Mouse (Mus musculus): ENCODE measurements around the gene Robo1.

DNA sequence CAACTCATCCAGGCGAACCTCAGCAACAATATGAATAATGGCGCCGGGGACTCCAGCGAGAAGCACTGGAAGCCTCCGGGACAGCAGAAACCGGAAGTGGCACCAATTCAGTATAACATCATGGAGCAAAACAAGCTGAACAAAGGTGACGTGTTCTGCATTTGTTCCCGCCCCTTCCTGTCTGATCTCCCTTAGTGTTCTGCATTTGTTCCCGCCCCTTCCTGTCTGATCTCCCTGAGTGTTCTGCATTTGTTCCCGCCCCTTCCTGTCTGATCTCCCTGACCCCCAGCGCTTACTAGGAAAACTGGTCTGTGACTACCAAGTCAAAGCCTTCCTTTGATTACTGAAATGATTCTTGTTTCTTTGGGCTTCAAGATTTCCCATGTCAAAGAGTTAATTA, 696.5 kb downstream of the Robo1 start:
- TF ChIP-seq EP300 (optimal IDR thresholded peaks at IDR 0.05) (no peak), CTCF (IDR thresholded peaks at IDR 0.05; ENCODE audit: low read depth) (no peak)
